Mouse (Mus musculus) Patski (cell line): ENCODE data around the gene Aifm1. TPM values are rescaled to one million over a fixed set of nuclear protein-coding genes. Genes with fewer than 3 reads are reported as not detected.
A peak's percentile ranks its signal among the peaks of the same experiment; 100 is the strongest.

Source experiments
- ATAC-seq: fragments of 100-300 bp; one replicate; pipeline ENCODE4 v1.8.0; 2021
- CTCF ChIA-PET: fragments of 350-600 bp; sonication (Branson Sonifier 250); formaldehyde crosslinking; loops from one replicate; lab custom pipeline; 2022; ENCODE audit warnings: inconsistent platforms; lab: Charles Lee
- POLR2A ChIA-PET: fragments of 350-600 bp; sonication (Branson Sonifier 250); formaldehyde crosslinking; loops from one replicate; lab custom pipeline; 2022; ENCODE audit warnings: antibody characterized with exemption, inconsistent platforms; lab: Charles Lee
- DNase-seq: peaks from one replicate; pipeline ENCODE4 v3.0.0-alpha.2; 2011; ENCODE audit warnings: low read depth, low spot score
- H3K27me3 ChIP-seq: fragments of 371-371 bp; one replicate; pipeline ENCODE4 v1.5.1; 2021
- CTCF ChIP-seq: fragments of 100-300 bp; IDR thresholded peaks from one replicate; pipeline ENCODE4 v1.5.1; 2021
- in situ Hi-C: fragments of 300-500 bp; cut with MboI; formaldehyde crosslinking; loops from 3 replicates; pipeline ENCODE4 v1.11.1; 2018; ENCODE audit warnings: low pct_unique_long_range_greater_than_20kb, mixed read lengths
- polyA plus RNA-seq: library from polyadenylated mRNA; unstranded; gene quantifications from one replicate; pipeline ENCODE4 v1.2.3, GENCODE M21; 2021

Aifm1 gene
- polyA plus RNA-seq, 1 experiment from 2014 or later, result 180 TPM

DNA sequence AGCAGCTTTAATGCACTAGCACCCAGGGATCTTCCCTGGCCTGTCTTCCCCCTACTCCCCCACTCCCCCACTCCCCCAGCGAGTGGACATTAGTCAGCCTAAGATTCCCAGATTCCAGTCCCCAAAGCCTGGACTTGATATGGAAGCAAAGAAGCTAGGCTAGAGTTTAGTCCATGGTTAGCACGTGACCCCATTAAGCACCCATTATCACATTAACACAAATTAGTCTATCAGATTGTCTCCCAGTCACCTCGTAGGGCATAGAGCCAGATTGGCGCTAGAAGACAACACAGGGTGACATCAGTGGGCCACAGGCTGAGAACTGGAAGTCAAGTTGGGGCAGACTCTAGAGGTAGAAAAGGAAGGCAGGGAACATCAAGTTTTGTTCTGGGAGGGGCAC, 52.4 kb downstream of the Aifm1 start:
- ChIA-PET CTCF (interaction anchor here (1.8 to 2.0 kb wide), 2 partner anchors 8 to 50 kb away, joined by 4 to 7 read pairs; no protein-coding TSS in a partner anchor), POLR2A (no interaction called here)
- in situ Hi-C loops, result loop anchor here (5.0 to 10.0 kb wide), 2 partner anchors 39 to 186 kb away; no protein-coding TSS in a partner anchor
- ATAC-seq (no peak), DNase-seq (no peak)
- no peak for TF ChIP-seq CTCF
- H3K27me3 ChIP-seq, result no peaks in the 10 kb centered on the region

GRCm38 (mm10) chrX:48460496-48460895, 52.9 kb downstream of the Aifm1 start:
- CTCF ChIA-PET, result interaction anchor here (2.0 kb wide), 1 partner anchor 50 kb away, joined by 7 read pairs; no protein-coding TSS in a partner anchor
- DNase-seq (no peak), ATAC-seq (no peak)
- POLR2A ChIA-PET, result no interaction called here
- no peak for TF ChIP-seq CTCF
- in situ Hi-C loops, result loop anchor here (5.0 to 10.0 kb wide), 2 partner anchors 38 to 186 kb away; no protein-coding TSS in a partner anchor
- no peaks in the 10 kb centered on the region for H3K27me3 ChIP-seq

DNA sequence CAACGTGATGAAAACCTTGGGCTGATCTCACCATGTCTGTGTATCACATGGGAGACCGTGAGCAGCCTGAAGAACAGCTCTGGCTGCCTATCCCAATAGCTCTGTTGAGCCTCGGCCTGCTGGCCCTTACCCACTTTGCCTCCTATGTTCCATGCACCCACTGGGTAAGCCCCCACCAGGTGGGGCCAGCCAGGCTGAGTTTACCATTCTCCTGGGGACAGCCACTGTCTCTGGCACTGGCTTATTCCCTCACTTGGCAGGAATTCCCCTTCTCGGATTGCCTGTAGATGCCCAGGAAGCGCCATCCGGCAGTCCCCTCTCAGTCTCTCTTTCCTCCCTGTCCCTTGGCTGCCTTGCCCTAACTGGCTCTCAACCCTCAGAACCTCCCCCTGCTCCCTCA, 56.4 kb downstream of the Aifm1 start:
- no peak for TF ChIP-seq CTCF

DNA sequence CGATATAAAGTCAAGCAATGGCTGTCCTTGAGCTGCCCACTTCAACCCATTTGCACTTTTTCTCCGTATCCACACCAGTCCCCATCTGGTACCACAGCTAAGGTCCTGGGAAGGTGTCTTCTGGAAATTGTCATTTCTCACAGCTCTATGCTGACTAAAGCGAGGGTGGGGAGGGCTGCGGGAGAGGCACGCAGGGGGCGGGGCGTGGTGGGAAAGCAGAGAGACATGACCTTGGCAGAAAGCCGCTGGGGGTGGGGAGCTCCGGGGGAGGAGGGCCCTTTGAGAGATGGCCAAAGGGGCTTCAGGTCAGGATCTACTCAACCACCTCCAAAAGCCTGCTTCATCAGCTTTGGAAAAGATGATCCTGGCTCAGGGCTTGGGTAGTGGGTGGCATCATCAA, 58.3 kb downstream of the Aifm1 start:
- ATAC-seq (no peak), DNase-seq (no peak)
- POLR2A ChIA-PET, result no interaction called here
- TF ChIP-seq CTCF, result no peak
- no peaks in the 10 kb centered on the region for H3K27me3 ChIP-seq
- CTCF ChIA-PET, result interaction anchor here (1.0 to 1.3 kb wide), 3 partner anchors 9 to 32 kb away, joined by 3 to 4 read pairs (median 4); no protein-coding TSS in a partner anchor
- in situ Hi-C loops, result no loop called here

More for the DNA sequence above, 56.4 kb downstream of the Aifm1 start:
- in situ Hi-C loops, result no loop called here
- CTCF ChIA-PET, result interaction anchor here (0.9 to 2.3 kb wide), 2 partner anchors 12 to 82 kb away, joined by 3 to 5 read pairs; no protein-coding TSS in a partner anchor
- no peaks in the 10 kb centered on the region for H3K27me3 ChIP-seq
- DNase-seq (no peak), ATAC-seq (no peak)
- POLR2A ChIA-PET, result interaction anchor here (0.6 kb wide), 1 partner anchor 38 kb away, joined by 3 read pairs; no protein-coding TSS in a partner anchor

GRCm38 (mm10) chrX:48454495-48454878, 58.9 kb downstream of the Aifm1 start:
- in situ Hi-C loops, result no loop called here
- POLR2A ChIA-PET, result no interaction called here
- no peaks in the 10 kb centered on the region for H3K27me3 ChIP-seq
- CTCF ChIA-PET, result interaction anchor here (1.0 to 1.3 kb wide), 2 partner anchors 18 to 32 kb away, joined by 4 read pairs; no protein-coding TSS in a partner anchor
- no peak for TF ChIP-seq CTCF
- ATAC-seq (peak; percentile 49), DNase-seq (no peak)

DNA sequence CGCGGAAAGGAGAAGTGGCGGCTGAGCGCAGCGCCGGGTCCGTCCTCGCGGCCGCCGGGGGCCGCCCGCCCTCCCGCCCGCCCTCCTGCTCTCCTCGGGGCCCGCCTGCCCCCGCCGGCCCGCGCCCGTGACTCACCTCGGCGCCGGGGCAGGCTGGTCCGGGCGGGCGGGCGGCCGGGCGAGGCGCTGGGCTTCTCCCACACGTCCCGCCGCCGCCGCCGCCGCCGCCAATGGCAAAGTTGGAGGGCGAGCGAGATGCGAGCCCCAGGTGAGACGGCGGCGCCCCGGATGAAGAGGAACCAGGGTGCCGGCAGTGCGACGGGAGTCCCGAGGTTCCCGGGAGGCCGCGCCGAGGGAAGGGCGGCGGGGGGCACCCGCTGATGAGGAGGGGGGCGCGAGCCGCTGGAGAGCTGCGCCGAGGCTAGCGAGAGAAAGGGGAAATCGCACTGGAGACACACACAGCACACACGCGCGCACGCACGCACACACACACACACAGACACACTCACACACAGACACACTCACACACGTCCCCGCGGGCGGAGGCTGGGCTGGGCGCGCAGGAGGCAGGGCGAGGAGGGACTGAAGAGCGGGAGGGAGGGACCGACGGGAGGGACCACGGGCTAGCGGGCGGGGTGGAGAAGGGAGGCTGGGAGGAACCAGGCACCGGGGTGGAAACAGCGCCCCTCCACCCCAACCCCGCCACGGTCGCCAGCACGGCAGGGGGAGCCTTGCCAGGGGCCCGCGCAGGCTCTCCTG, 59.4 kb downstream of the Aifm1 start:
- DNase-seq (no peak), ATAC-seq (peak; percentile 83)
- POLR2A ChIA-PET, result no interaction called here
- no peaks in the 10 kb centered on the region for H3K27me3 ChIP-seq
- no peak for TF ChIP-seq CTCF
- CTCF ChIA-PET, result no interaction called here
- in situ Hi-C loops, result no loop called here

GRCm38 (mm10) chrX:48452931-48453673, 60.3 kb downstream of the Aifm1 start:
- CTCF ChIA-PET, result interaction anchor here (0.9 to 1.4 kb wide), 2 partner anchors 9 to 29 kb away, joined by 3 to 4 read pairs; no protein-coding TSS in a partner anchor
- no peaks in the 10 kb centered on the region for H3K27me3 ChIP-seq
- DNase-seq (no peak), ATAC-seq (peak; percentile 7)
- POLR2A ChIA-PET, result no interaction called here
- TF ChIP-seq CTCF, result no peak
- in situ Hi-C loops, result no loop called here

GRCm38 (mm10) chrX:48452231-48452890, 61.0 kb downstream of the Aifm1 start:
- DNase-seq (no peak), ATAC-seq (no peak)
- CTCF ChIA-PET, result interaction anchor here (0.9 to 1.4 kb wide), 2 partner anchors 10 to 28 kb away, joined by 3 to 4 read pairs; no protein-coding TSS in a partner anchor
- POLR2A ChIA-PET, result no interaction called here
- TF ChIP-seq CTCF, result no peak
- H3K27me3 ChIP-seq, result no peaks in the 10 kb centered on the region
- in situ Hi-C loops, result no loop called here

DNA sequence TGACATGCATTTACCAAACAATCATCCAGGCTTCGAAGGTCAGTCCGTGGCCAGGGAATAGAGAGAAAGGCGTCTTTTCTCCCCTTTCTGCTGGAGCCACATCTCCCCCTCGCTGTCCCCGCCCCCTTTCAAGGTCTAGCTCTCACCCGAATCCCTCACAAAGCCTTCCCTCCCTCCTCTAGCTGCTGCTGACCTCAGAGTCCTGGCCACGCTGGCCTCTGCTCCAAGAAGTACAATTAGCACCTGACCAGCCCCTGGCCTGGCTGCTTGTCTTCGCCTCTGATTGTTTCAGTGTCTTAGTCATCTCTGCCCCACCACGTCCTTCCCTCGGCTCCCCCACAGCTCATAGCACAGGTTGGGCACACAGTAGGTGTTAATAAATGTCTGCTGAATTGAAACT, 63.7 kb downstream of the Aifm1 start:
- TF ChIP-seq CTCF, result no peak
- ATAC-seq (no peak), DNase-seq (no peak)
- ChIA-PET POLR2A (no interaction called here), CTCF (no interaction called here)
- peaks cover 5% of the 10 kb centered on the region for H3K27me3 ChIP-seq
- in situ Hi-C loops, result no loop called here

GRCm38 (mm10) chrX:48444677-48445076, 68.7 kb downstream of the Aifm1 start:
- H3K27me3 ChIP-seq, result peaks cover 9% of the 10 kb centered on the region
- in situ Hi-C loops, result no loop called here
- ATAC-seq (no peak), DNase-seq (no peak)
- ChIA-PET CTCF (no interaction called here), POLR2A (no interaction called here)
- no peak for TF ChIP-seq CTCF
